Mouse (Mus musculus) right cerebral cortex, adult 18-20 months (tissue): ENCODE results near the gene Traf7.

Experiments
- DNase-seq: peaks from one replicate; pipeline ENCODE4 v3.0.0; 2022; ENCODE audit warnings: mixed read lengths

Gene Traf7

GRCm38 (mm10) chr17:24476022-24476776 is 51.5 kb downstream of the Traf7 start:
- DNase-seq = no peak

- no peak for DNase-seq
These were observed 52.2 kb downstream of the Traf7 start for GRCm38 (mm10) chr17:24475586-24475985.

GRCm38 (mm10) chr17:24474557-24474956 is 53.2 kb downstream of the Traf7 start:
- peak; percentile 58 for DNase-seq

- DNase-seq = no peak
These were observed 54.0 kb downstream of the Traf7 start, which contains the start of gene Bricd5 for GRCm38 (mm10) chr17:24473612-24474275. Gene Bricd5, plus strand, starts transcription at chr17:24473884.

GRCm38 (mm10) chr17:24472512-24472911 is 55.2 kb downstream of the Traf7 start:
- DNase-seq = no peak

GRCm38 (mm10) chr17:24470701-24471527 is 56.8 kb downstream of the Traf7 start:
- DNase-seq = peak; percentile 51

GRCm38 (mm10) chr17:24469910-24470602 is 57.7 kb downstream of the Traf7 start, which contains the start of the genes E4f1 and Pgp:
Gene E4f1, minus strand, starts transcription at chr17:24470313.
Gene Pgp, plus strand, starts transcription at chr17:24470392.
- peak; percentile 100 for DNase-seq

- no peak for DNase-seq
These were observed 58.3 kb downstream of the Traf7 start for GRCm38 (mm10) chr17:24469336-24469909.

GRCm38 (mm10) chr17:24468636-24469246 is 59.0 kb downstream of the Traf7 start:
- no peak for DNase-seq

GRCm38 (mm10) chr17:24463374-24464133 is 64.2 kb downstream of the Traf7 start:
- DNase-seq = no peak

GRCm38 (mm10) chr17:24462932-24463331 is 64.8 kb downstream of the Traf7 start:
- no peak for DNase-seq

GRCm38 (mm10) chr17:24461580-24461979 is 66.2 kb downstream of the Traf7 start:
- DNase-seq = no peak
